Mouse (Mus musculus) E14TG2a.4 (cell line): ENCODE results near the gene Scube1.

Experiments used
- H3K27me3 ChIP-seq: 2 replicates; pipeline ENCODE4 v1.6.1; 2014; ENCODE audit warnings: low read length, control low read depth; ENCODE audit not compliant: insufficient read depth
- H3K36me3 ChIP-seq: 2 replicates; pipeline ENCODE4 v1.6.1; 2014; ENCODE audit warnings: low read length, control low read depth; ENCODE audit not compliant: insufficient read depth
- H3K4me1 ChIP-seq: replicated peaks from 2 replicates; pipeline ENCODE4 v1.6.1; 2014; ENCODE audit warnings: low read depth, low read length, control low read depth
- H3K4me3 ChIP-seq: replicated peaks from 2 replicates; pipeline ENCODE4 v1.5.1; 2014; ENCODE audit warnings: mild to moderate bottlenecking, low read length
- H3K9me3 ChIP-seq: 2 replicates; pipeline ENCODE4 v1.6.1; 2014; ENCODE audit warnings: low read length, control low read depth
- CTCF ChIP-seq: conservative IDR thresholded peaks from 2 replicates; pipeline ENCODE4 v1.5.1; 2014; ENCODE audit warnings: low read length
- NANOG ChIP-seq: IDR thresholded peaks from 2 replicates; pipeline ENCODE4 v1.6.1; 2014; ENCODE audit warnings: borderline replicate concordance, low read length, mixed read lengths
- POU5F1 ChIP-seq: IDR thresholded peaks from 2 replicates; pipeline ENCODE4 v1.6.1; 2014; ENCODE audit warnings: low read length, borderline replicate concordance

Scube1 gene

DNA sequence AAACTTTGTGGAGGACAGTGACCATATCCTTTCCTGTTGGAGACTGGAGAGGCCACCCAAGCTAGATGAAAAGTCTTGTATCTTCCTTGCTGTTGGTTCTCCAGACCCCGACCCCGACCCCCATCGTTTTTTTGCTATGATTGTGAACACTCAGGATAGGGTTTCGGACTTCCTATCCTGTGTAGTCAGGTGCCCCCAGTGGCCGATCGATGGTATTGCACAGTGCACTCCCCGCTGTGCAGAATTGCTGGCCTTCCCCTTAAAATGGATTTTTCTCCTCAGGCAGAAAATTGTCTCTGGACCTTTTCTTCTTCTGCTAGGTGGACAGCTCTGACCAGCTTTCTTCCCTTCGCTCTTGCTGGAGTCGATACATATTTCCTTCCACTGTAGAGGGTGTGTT, 31.9 kb upstream of the Scube1 start:
- Histone ChIP-seq H3K4me1 (peaks cover 6% of the 10 kb centered on the region; the same call in 1 of the 2 replicates), H3K4me3 (no peak overlapping the region), H3K9me3 (peaks cover 4% of the 10 kb centered on the region), H3K27me3 (peaks cover 6% of the 10 kb centered on the region; the same call in 1 of the 2 replicates), H3K36me3 (no peaks in the 10 kb centered on the region)
- TF ChIP-seq POU5F1 (no peak), NANOG (no peak), CTCF (peak; percentile 96)

- peaks cover 1% of the 10 kb centered on the region for H3K9me3 ChIP-seq
- H3K36me3 ChIP-seq: no peaks in the 10 kb centered on the region
- peak overlapping the region; percentile 48 for H3K4me3 ChIP-seq
- peaks cover 18% of the 10 kb centered on the region for H3K4me1 ChIP-seq
- TF ChIP-seq CTCF: no peak
- no peak for TF ChIP-seq NANOG
- no peak for TF ChIP-seq POU5F1
- H3K27me3 ChIP-seq: peaks cover 25% of the 10 kb centered on the region
These were observed 24.6 kb upstream of the Scube1 start for GRCm38 (mm10) chr15:83749436-83749835.

DNA sequence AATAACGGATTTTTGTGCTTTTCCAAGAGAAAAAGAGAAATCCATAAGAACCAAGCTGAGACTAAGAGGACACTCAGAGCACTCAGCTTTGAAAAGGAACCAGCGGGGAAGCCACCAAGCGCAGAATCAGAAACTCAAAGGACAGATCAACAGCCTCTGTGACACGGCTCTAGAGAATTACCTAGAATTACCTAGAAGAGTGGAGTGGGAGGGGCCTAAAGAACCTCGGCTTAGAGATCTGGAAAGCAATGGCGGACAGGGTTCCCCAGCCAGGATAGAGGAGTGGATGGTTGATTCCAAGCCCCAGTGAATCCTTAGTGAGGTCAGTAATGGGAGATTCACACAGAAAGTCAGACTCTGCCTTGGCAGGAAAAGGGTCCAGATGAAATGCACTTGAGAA, 24.2 kb upstream of the Scube1 start:
- Histone ChIP-seq H3K4me3 (peak overlapping the region; percentile 48), H3K27me3 (peaks cover 25% of the 10 kb centered on the region), H3K4me1 (peaks cover 18% of the 10 kb centered on the region), H3K9me3 (no peaks in the 10 kb centered on the region), H3K36me3 (no peaks in the 10 kb centered on the region)
- TF ChIP-seq POU5F1 (no peak), NANOG (no peak), CTCF (no peak)

DNA sequence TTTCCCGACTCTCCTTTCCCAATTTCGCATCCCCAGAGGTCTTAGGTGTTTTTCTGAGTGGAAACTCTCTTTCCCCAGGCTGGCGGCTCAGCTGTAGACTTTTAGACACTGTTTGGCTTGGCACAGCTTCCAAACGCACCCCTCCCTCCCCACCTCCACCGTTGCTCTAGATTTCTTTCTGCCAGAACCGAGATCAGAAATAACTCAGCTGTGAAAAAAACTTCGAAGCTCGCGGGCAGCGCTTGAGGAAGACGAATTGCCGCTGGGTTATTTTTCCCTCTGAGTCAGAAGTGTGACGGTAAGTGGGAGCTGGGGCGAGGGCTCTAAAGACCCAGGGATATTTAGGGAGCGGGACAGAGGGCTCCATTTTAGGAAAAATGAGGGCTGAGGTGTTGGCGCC, 21.5 kb upstream of the Scube1 start:
- no peaks in the 10 kb centered on the region for H3K9me3 ChIP-seq
- H3K4me3 ChIP-seq: peak overlapping the region; percentile 49
- TF ChIP-seq CTCF: no peak
- TF ChIP-seq POU5F1: no peak
- no peak for TF ChIP-seq NANOG
- peaks cover 24% of the 10 kb centered on the region for H3K4me1 ChIP-seq
- peaks cover 25% of the 10 kb centered on the region for H3K27me3 ChIP-seq
- no peaks in the 10 kb centered on the region for H3K36me3 ChIP-seq

DNA sequence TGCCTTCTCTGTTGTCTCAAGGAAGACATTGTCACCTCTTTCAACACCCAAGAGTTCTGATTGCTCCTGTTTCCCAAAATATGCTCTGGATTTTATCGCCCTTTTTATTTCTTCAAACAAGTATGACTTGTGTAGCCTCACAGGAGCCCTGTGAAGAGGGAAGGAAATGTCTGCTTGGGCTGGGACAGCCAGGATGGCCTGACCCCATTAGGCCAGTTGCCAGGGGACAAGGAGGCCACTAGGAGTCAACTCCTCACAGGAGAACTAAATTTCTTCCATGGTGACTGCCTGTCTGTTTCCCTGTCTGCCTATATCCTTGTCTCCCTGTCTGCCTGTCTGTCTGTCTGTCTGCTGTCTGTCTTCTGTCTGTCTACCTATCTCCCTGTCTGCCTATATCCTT, 17.2 kb upstream of the Scube1 start:
- Histone ChIP-seq H3K4me3 (no peak overlapping the region), H3K4me1 (peaks cover 21% of the 10 kb centered on the region), H3K27me3 (peaks cover 15% of the 10 kb centered on the region), H3K9me3 (no peaks in the 10 kb centered on the region), H3K36me3 (no peaks in the 10 kb centered on the region)
- TF ChIP-seq NANOG (no peak), POU5F1 (no peak), CTCF (no peak)

DNA sequence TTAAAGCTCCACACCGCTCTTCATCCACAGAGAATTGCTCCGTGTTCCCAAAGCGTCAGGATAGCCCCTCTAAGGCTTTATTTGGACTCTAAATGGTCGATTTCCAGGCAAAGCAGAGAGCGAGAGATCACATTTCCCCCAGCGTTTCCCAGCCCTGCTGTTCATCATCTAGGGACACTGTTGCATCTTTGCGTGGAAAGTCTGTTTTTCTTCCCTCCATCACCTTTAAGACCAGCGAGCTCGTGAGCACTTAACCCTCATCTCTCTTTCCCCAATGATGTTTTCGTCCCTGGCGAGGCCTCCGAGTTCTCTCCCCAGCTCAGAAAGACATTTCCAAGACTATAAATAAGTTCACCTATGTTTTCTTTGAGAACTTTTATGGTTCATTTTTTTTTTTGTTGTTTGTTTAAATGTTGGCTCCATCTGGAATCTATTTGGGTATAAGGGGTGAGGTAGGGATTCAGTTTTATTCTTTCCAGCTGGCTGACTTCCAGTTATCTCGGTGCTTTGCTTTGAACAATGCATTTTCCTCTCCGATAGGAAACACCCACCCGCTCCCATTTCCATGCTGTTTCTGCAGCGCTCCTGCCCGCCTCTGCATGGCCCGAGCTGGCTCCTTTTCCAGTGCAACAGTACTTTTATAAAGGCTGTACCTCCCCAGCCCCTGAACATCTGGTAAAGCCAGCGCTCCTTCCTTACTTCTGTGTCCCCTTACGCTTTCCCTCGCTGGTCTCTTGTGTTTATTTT, 16.0 kb upstream of the Scube1 start:
- Histone ChIP-seq H3K9me3 (no peaks in the 10 kb centered on the region), H3K4me3 (no peak overlapping the region), H3K36me3 (no peaks in the 10 kb centered on the region), H3K27me3 (peaks cover 4% of the 10 kb centered on the region), H3K4me1 (peaks cover 17% of the 10 kb centered on the region)
- TF ChIP-seq CTCF (no peak), NANOG (no peak)

- H3K36me3 ChIP-seq: no peaks in the 10 kb centered on the region
- peaks cover 19% of the 10 kb centered on the region for H3K4me1 ChIP-seq
- TF ChIP-seq POU5F1 (no peak), CTCF (peak; percentile 71)
- no peaks in the 10 kb centered on the region for H3K9me3 ChIP-seq
- H3K4me3 ChIP-seq: no peak overlapping the region
- H3K27me3 ChIP-seq: peaks cover 62% of the 10 kb centered on the region
These were observed 2.8 kb upstream of the Scube1 start for GRCm38 (mm10) chr15:83727626-83728025.

DNA sequence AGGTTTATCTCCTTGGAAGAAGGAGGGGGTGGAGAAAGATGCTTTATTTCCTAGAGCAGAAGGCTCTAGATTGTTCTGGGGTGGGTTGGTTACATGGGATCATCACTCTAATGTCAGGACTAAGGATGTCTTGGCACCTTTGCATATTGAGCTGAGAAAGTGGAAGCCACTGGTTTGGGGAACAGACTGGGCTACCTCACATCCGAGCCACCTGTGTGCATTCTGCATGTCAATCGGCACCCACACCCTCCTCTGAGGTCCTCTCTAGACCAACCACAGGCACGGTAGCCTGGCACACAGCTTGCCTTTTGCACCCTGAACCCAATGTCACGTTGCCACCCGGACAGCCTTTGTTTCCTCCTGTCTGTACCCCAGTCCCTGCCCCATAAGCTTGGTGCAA, 1.9 kb upstream of the Scube1 start:
- Histone ChIP-seq H3K9me3 (no peaks in the 10 kb centered on the region), H3K4me3 (no peak overlapping the region), H3K27me3 (peaks cover 71% of the 10 kb centered on the region), H3K36me3 (no peaks in the 10 kb centered on the region), H3K4me1 (peaks cover 19% of the 10 kb centered on the region)
- TF ChIP-seq NANOG (no peak), POU5F1 (no peak), CTCF (no peak)
